Mouse (Mus musculus): ENCODE measurements around the gene Cadm1. TPM values are rescaled to one million over a fixed set of nuclear protein-coding genes. Genes with fewer than 3 reads are reported as not detected.

Cadm1 gene
- polyA plus RNA-seq, 1 experiment from 2014 or later = 206 TPM

GRCm38 (mm10) chr9:47714541-47714940 is 184.6 kb downstream of the Cadm1 start:
- 17% methylated on average over 2 of the region's 2 CpGs for WGBS
- no peaks in the 10 kb centered on the region for H3K27me3 ChIP-seq (replicated peaks; ENCODE audit: control insufficient read depth, insufficient read depth, low read length)
- no peak overlapping the region for H3K4me3 ChIP-seq (ENCODE audit: low read depth, low read length)
- H3K27ac ChIP-seq (ENCODE audit: low read depth, low read length) = no peak overlapping the region
- H3K9ac ChIP-seq (ENCODE audit: low read length) = no peak overlapping the region
- no peaks in the 10 kb centered on the region for H3K9me3 ChIP-seq (replicated peaks; ENCODE audit: control insufficient read depth, low read length)
- ATAC-seq = no peak
- H3K36me3 ChIP-seq (ENCODE audit: control insufficient read depth, insufficient read depth, low read length) = no peaks in the 10 kb centered on the region
- DNase-seq (ENCODE audit: low spot score) = no peak
- peaks cover 33% of the 10 kb centered on the region for H3K4me1 ChIP-seq (ENCODE audit: control insufficient read depth, insufficient read depth, low read length)
- H3K4me2 ChIP-seq (ENCODE audit: low read length) = no peak overlapping the region

- Histone ChIP-seq H3K4me1 (ENCODE audit: control insufficient read depth, insufficient read depth, low read length) (peaks cover 33% of the 10 kb centered on the region), H3K36me3 (ENCODE audit: control insufficient read depth, insufficient read depth, low read length) (no peaks in the 10 kb centered on the region), H3K27me3 (replicated peaks; ENCODE audit: control insufficient read depth, insufficient read depth, low read length) (no peaks in the 10 kb centered on the region), H3K4me3 (ENCODE audit: low read depth, low read length) (no peak overlapping the region), H3K4me2 (ENCODE audit: low read length) (no peak overlapping the region), H3K9ac (ENCODE audit: low read length) (no peak overlapping the region), H3K9me3 (replicated peaks; ENCODE audit: control insufficient read depth, low read length) (no peaks in the 10 kb centered on the region), H3K27ac (ENCODE audit: low read depth, low read length) (no peak overlapping the region)
- ATAC-seq (no peak), DNase-seq (ENCODE audit: low spot score) (no peak)
- WGBS = 83% methylated on average over 3 of the region's 3 CpGs
These were observed 185.4 kb downstream of the Cadm1 start for GRCm38 (mm10) chr9:47715415-47715814.

GRCm38 (mm10) chr9:47716883-47717282 is 186.9 kb downstream of the Cadm1 start:
- no peak for ATAC-seq
- no peak overlapping the region for H3K4me3 ChIP-seq (ENCODE audit: low read depth, low read length)
- H3K4me1 ChIP-seq (ENCODE audit: control insufficient read depth, insufficient read depth, low read length) = peaks cover 28% of the 10 kb centered on the region
- no peaks in the 10 kb centered on the region for H3K36me3 ChIP-seq (ENCODE audit: control insufficient read depth, insufficient read depth, low read length)
- WGBS = 61% methylated on average over 16 of the region's 16 CpGs
- H3K27ac ChIP-seq (ENCODE audit: low read depth, low read length) = no peak overlapping the region
- no peak overlapping the region for H3K9ac ChIP-seq (ENCODE audit: low read length)
- no peaks in the 10 kb centered on the region for H3K9me3 ChIP-seq (replicated peaks; ENCODE audit: control insufficient read depth, low read length)
- H3K27me3 ChIP-seq (replicated peaks; ENCODE audit: control insufficient read depth, insufficient read depth, low read length) = no peaks in the 10 kb centered on the region
- DNase-seq (ENCODE audit: low spot score) = no peak
- H3K4me2 ChIP-seq (ENCODE audit: low read length) = no peak overlapping the region

GRCm38 (mm10) chr9:47727611-47728010 is 197.6 kb downstream of the Cadm1 start:
- no peak for ATAC-seq
- WGBS = 75% methylated on average over 3 of the region's 3 CpGs
- Histone ChIP-seq H3K4me2 (ENCODE audit: low read length) (no peak overlapping the region), H3K27ac (ENCODE audit: low read depth, low read length) (no peak overlapping the region), H3K36me3 (ENCODE audit: control insufficient read depth, insufficient read depth, low read length) (no peaks in the 10 kb centered on the region), H3K9ac (ENCODE audit: low read length) (no peak overlapping the region), H3K27me3 (replicated peaks; ENCODE audit: control insufficient read depth, insufficient read depth, low read length) (no peaks in the 10 kb centered on the region), H3K9me3 (replicated peaks; ENCODE audit: control insufficient read depth, low read length) (no peaks in the 10 kb centered on the region), H3K4me1 (ENCODE audit: control insufficient read depth, insufficient read depth, low read length) (peaks cover 10% of the 10 kb centered on the region), H3K4me3 (ENCODE audit: low read depth, low read length) (no peak overlapping the region)
- no peak for DNase-seq (ENCODE audit: low spot score)

GRCm38 (mm10) chr9:47728852-47729251 is 198.9 kb downstream of the Cadm1 start:
- H3K4me2 ChIP-seq (ENCODE audit: low read length) = no peak overlapping the region
- H3K4me3 ChIP-seq (ENCODE audit: low read depth, low read length) = no peak overlapping the region
- H3K27me3 ChIP-seq (replicated peaks; ENCODE audit: control insufficient read depth, insufficient read depth, low read length) = no peaks in the 10 kb centered on the region
- no peak for ATAC-seq
- peaks cover 3% of the 10 kb centered on the region for H3K4me1 ChIP-seq (ENCODE audit: control insufficient read depth, insufficient read depth, low read length)
- WGBS = 48% methylated on average over 5 of the region's 5 CpGs
- H3K36me3 ChIP-seq (ENCODE audit: control insufficient read depth, insufficient read depth, low read length) = no peaks in the 10 kb centered on the region
- DNase-seq (ENCODE audit: low spot score) = no peak
- H3K9ac ChIP-seq (ENCODE audit: low read length) = no peak overlapping the region
- 0 out of 2 replicates have a peak overlapping the region, but pooled peaks have one; percentile 21 for H3K27ac ChIP-seq (ENCODE audit: low read depth, low read length)
- H3K9me3 ChIP-seq (replicated peaks; ENCODE audit: control insufficient read depth, low read length) = no peaks in the 10 kb centered on the region

- ATAC-seq (no peak), DNase-seq (ENCODE audit: low spot score) (no peak)
- whole genome bisulfite sequencing = 83% methylated on average over 6 of the region's 6 CpGs
- Histone ChIP-seq H3K36me3 (ENCODE audit: control insufficient read depth, insufficient read depth, low read length) (no peaks in the 10 kb centered on the region), H3K9me3 (replicated peaks; ENCODE audit: control insufficient read depth, low read length) (no peaks in the 10 kb centered on the region), H3K9ac (ENCODE audit: low read length) (no peak overlapping the region), H3K4me1 (ENCODE audit: control insufficient read depth, insufficient read depth, low read length) (peaks cover 8% of the 10 kb centered on the region), H3K4me2 (ENCODE audit: low read length) (no peak overlapping the region), H3K27me3 (replicated peaks; ENCODE audit: control insufficient read depth, insufficient read depth, low read length) (no peaks in the 10 kb centered on the region), H3K4me3 (ENCODE audit: low read depth, low read length) (no peak overlapping the region), H3K27ac (ENCODE audit: low read depth, low read length) (no peak overlapping the region)
These were observed 200.3 kb downstream of the Cadm1 start for GRCm38 (mm10) chr9:47730247-47730646.

GRCm38 (mm10) chr9:47733780-47734451 is 203.9 kb downstream of the Cadm1 start:
- Histone ChIP-seq H3K36me3 (ENCODE audit: control insufficient read depth, insufficient read depth, low read length) (no peaks in the 10 kb centered on the region), H3K4me1 (ENCODE audit: control insufficient read depth, insufficient read depth, low read length) (peaks cover 15% of the 10 kb centered on the region), H3K4me3 (ENCODE audit: low read depth, low read length) (no peak overlapping the region), H3K9ac (ENCODE audit: low read length) (no peak overlapping the region), H3K27me3 (replicated peaks; ENCODE audit: control insufficient read depth, insufficient read depth, low read length) (no peaks in the 10 kb centered on the region), H3K9me3 (replicated peaks; ENCODE audit: control insufficient read depth, low read length) (no peaks in the 10 kb centered on the region), H3K27ac (ENCODE audit: low read depth, low read length) (no peak overlapping the region), H3K4me2 (ENCODE audit: low read length) (no peak overlapping the region)
- ATAC-seq (no peak), DNase-seq (ENCODE audit: low spot score) (peak; percentile 46)
- 69% methylated on average over 13 of the region's 13 CpGs for WGBS

- Histone ChIP-seq H3K27me3 (replicated peaks; ENCODE audit: control insufficient read depth, insufficient read depth, low read length) (no peaks in the 10 kb centered on the region), H3K9me3 (replicated peaks; ENCODE audit: control insufficient read depth, low read length) (no peaks in the 10 kb centered on the region), H3K4me1 (ENCODE audit: control insufficient read depth, insufficient read depth, low read length) (peaks cover 22% of the 10 kb centered on the region), H3K27ac (ENCODE audit: low read depth, low read length) (no peak overlapping the region), H3K4me2 (ENCODE audit: low read length) (no peak overlapping the region), H3K9ac (ENCODE audit: low read length) (no peak overlapping the region), H3K36me3 (ENCODE audit: control insufficient read depth, insufficient read depth, low read length) (no peaks in the 10 kb centered on the region), H3K4me3 (ENCODE audit: low read depth, low read length) (no peak overlapping the region)
- peak; percentile 56 for DNase-seq (ENCODE audit: low spot score)
- no peak for ATAC-seq
- WGBS = 58% methylated on average over 5 of the region's 5 CpGs
These were observed 204.9 kb downstream of the Cadm1 start for GRCm38 (mm10) chr9:47734905-47735304.

- Histone ChIP-seq H3K4me3 (ENCODE audit: low read depth, low read length) (no peak overlapping the region), H3K4me1 (ENCODE audit: control insufficient read depth, insufficient read depth, low read length) (peaks cover 22% of the 10 kb centered on the region), H3K27me3 (replicated peaks; ENCODE audit: control insufficient read depth, insufficient read depth, low read length) (no peaks in the 10 kb centered on the region), H3K36me3 (ENCODE audit: control insufficient read depth, insufficient read depth, low read length) (no peaks in the 10 kb centered on the region), H3K27ac (ENCODE audit: low read depth, low read length) (0 out of 2 replicates have a peak overlapping the region, but pooled peaks have one; percentile 10), H3K9me3 (replicated peaks; ENCODE audit: control insufficient read depth, low read length) (no peaks in the 10 kb centered on the region), H3K9ac (ENCODE audit: low read length) (no peak overlapping the region; the same call in 1 of the 2 replicates), H3K4me2 (ENCODE audit: low read length) (no peak overlapping the region)
- no peak for ATAC-seq
- WGBS = 45% methylated on average over 4 of the region's 4 CpGs
- peak; percentile 27 for DNase-seq (ENCODE audit: low spot score)
These were observed 208.8 kb downstream of the Cadm1 start for GRCm38 (mm10) chr9:47738799-47739198.
